Mouse (Mus musculus): ENCODE results near the gene Lrmda.

- no peak for TF ChIP-seq CTCF (IDR thresholded peaks at IDR 0.05; ENCODE audit: extremely low read depth, insufficient read length, insufficient replicate concordance, low read depth, low read length)
- no peak for TF ChIP-seq POLR2A (IDR thresholded peaks at IDR 0.05; ENCODE audit: low read depth, low read length)
Observed at GRCm38 (mm10) chr14:23046330-23046729, 1026.8 kb downstream of the Lrmda start.
